Mouse (Mus musculus): Measurements from ENCODE around the gene Edrf1.

DNA sequence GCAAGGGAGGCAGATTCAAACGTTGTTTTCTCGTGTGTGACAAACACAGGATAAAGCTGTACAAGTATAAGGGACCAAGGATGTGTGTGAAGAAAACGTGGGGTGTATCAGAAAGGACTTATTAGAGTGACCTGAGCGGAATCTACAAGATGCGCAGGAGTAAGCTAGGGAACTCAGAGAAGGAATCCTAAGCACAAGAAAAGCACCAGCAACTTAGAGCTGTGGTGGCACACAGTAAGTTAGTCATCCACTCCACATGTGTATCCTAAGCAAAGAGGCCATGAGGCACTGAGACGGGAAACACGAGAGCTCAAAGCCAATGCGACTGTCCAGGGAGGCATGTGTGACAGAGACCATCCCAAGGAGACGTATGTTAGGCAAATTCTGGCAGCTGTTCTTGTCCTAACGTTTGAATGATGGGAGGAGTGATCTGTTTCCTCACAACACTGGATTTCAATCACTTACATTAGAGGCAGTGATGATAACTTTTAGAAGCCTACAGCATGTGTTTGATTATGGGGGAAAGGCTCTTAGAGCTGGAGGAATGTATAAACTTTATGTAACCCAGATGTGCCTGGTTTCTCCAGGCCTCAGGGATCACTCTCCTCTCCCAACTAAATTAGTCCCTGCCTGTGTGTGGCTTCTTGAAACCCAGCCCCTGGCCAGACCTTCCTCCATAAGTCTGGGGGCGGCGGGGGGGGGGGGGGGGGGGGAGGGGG, 2.3 kb upstream of the Edrf1 start:
- TF ChIP-seq CTCF (IDR thresholded peaks at IDR 0.05; ENCODE audit: borderline replicate concordance, control insufficient read depth, extremely low read depth, insufficient read depth, low read length, poor library complexity) (no peak), POLR2A (IDR thresholded peaks at IDR 0.05; ENCODE audit: control insufficient read depth, extremely low read depth, insufficient read depth, low read length, poor library complexity) (no peak)

Data from thymus, adult 2 months (tissue).